Mouse (Mus musculus) heart, postnatal 0 days (tissue): ENCODE measurements around the gene Vmn2r116. TPM values are rescaled to one million over a fixed set of nuclear protein-coding genes. Genes with fewer than 3 reads are reported as not detected.
"Not testable (repeated sequence)": the region's sequence is repeated elsewhere in the genome, so short reads cannot be mapped to it uniquely, and the experiment has no call there.

ENCODE experiments used
- ATAC-seq: fragments of 200-750 bp; cut with Nextera tagmentation; 2 replicates; pipeline ENCODE4 v1.8.0; 2017; ENCODE audit warnings: low read depth, moderate number of reproducible peaks, moderate library complexity; ENCODE audit not compliant: insufficient read depth
- DNase-seq: peaks from one replicate; pipeline ENCODE4 v3.0.0-alpha.2; 2016; ENCODE audit warnings: low spot score
- H3K27ac ChIP-seq: fragments of 300-500 bp; sonication (generic); 2 replicates; pipeline ENCODE4 v1.5.1; 2014; ENCODE audit warnings: low read depth, mild to moderate bottlenecking
- H3K27me3 ChIP-seq: fragments of 300-500 bp; sonication (generic); 2 replicates; pipeline ENCODE4 v1.6.1; 2014; ENCODE audit warnings: low read length, mixed read lengths; ENCODE audit not compliant: control insufficient read depth, insufficient read depth
- H3K36me3 ChIP-seq: fragments of 300-500 bp; sonication (generic); replicated peaks from 2 replicates; pipeline ENCODE4 v1.6.1; 2014; ENCODE audit warnings: low read length, mixed read lengths; ENCODE audit not compliant: control insufficient read depth, insufficient read depth
- H3K4me1 ChIP-seq: fragments of 300-500 bp; sonication (generic); 2 replicates; pipeline ENCODE4 v1.6.1; 2014; ENCODE audit warnings: antibody characterized with exemption; ENCODE audit not compliant: control insufficient read depth, insufficient read depth
- H3K4me2 ChIP-seq: fragments of 300-500 bp; sonication (generic); 2 replicates; pipeline ENCODE4 v1.6.1; 2014; ENCODE audit warnings: low read depth, mild to moderate bottlenecking, low read length, moderate library complexity
- H3K4me3 ChIP-seq: fragments of 300-500 bp; sonication (generic); 2 replicates; pipeline ENCODE4 v1.5.1; 2014; ENCODE audit warnings: low read depth, low read length
- H3K9ac ChIP-seq: fragments of 300-500 bp; sonication (generic); replicated peaks from 2 replicates; pipeline ENCODE4 v1.6.1; 2014; ENCODE audit warnings: low read depth, low read length, mixed read lengths
- H3K9me3 ChIP-seq: fragments of 300-500 bp; sonication (generic); replicated peaks from 2 replicates; pipeline ENCODE4 v1.6.1; 2016; ENCODE audit warnings: low read length; ENCODE audit not compliant: control insufficient read depth
- CTCF ChIP-seq: IDR thresholded peaks from 2 replicates; pipeline ENCODE4 v1.5.1; 2016; ENCODE audit warnings: antibody characterized with exemption, control low read depth, low read depth
- EP300 ChIP-seq: IDR thresholded peaks from 2 replicates; pipeline ENCODE4 v1.6.1; 2016; ENCODE audit warnings: antibody characterized with exemption, low read depth
- WGBS: fragments of 180-500 bp; shearing (Covaris S2); extraction: QIAGEN DNeasy Blood & Tissue Kit; methylation state at CpG from one replicate; pipeline ENCODE4 v1.1.7; 2014; 5-methylcytosine and 5-hydroxymethylcytosine counted together
- polyA plus RNA-seq: library from polyadenylated mRNA; unstranded; fragments of >200 nt; fragmentation: Nextera tagmentation; extraction: Ambion mirVana; gene quantifications from 2 replicates; pipeline ENCODE4 v1.2.1, GENCODE M21; 2015
- total RNA-seq: library from RNA; depleted of rRNA; stranded (reverse); fragments of >200 nt; gene quantifications from 2 replicates; pipeline ENCODE4 v1.2.3, GENCODE M21; 2014; ENCODE audit warnings: low replicate concordance; rRNA removed

Vmn2r116 gene
- not detected in 2 replicates for total RNA-seq
- polyA plus RNA-seq = not detected in 2 replicates

GRCm38 (mm10) chr17:23384304-23384703 lies at the start of gene Vmn2r116:
Gene Vmn2r116, plus strand, starts transcription at chr17:23384604.
- not testable (repeated sequence) for H3K4me1 ChIP-seq, H3K4me2 ChIP-seq, H3K4me3 ChIP-seq, H3K9ac ChIP-seq, H3K27ac ChIP-seq, H3K27me3 ChIP-seq, DNase-seq, ATAC-seq, H3K9me3 ChIP-seq, H3K36me3 ChIP-seq

- H3K27ac ChIP-seq, H3K9ac ChIP-seq, H3K27me3 ChIP-seq, H3K36me3 ChIP-seq, ATAC-seq, H3K4me1 ChIP-seq, H3K4me2 ChIP-seq, H3K4me3 ChIP-seq, DNase-seq, H3K9me3 ChIP-seq: not testable (repeated sequence)
- WGBS = 39% methylated on average over 2 of the region's 2 CpGs
Observed at GRCm38 (mm10) chr17:23343441-23343840, 41.0 kb upstream of the Vmn2r116 start, which contains the start of gene Vmn2r115. Gene Vmn2r115, plus strand, starts transcription at chr17:23343741.

- Histone ChIP-seq H3K9me3 (no peaks in the 10 kb centered on the region), H3K4me3 (no peak overlapping the region), H3K27me3 (no peaks in the 10 kb centered on the region), H3K36me3 (no peaks in the 10 kb centered on the region), H3K4me2 (no peak overlapping the region), H3K27ac (no peak overlapping the region), H3K9ac (no peak overlapping the region), H3K4me1 (no peaks in the 10 kb centered on the region)
- ATAC-seq = no peak
- 21% methylated on average over 1 of the region's 1 CpGs for WGBS
- DNase-seq = no peak
- TF ChIP-seq CTCF (no peak), EP300 (no peak)
Observed at GRCm38 (mm10) chr17:23351644-23352043, 32.8 kb upstream of the Vmn2r116 start.

- no peak for TF ChIP-seq CTCF
- TF ChIP-seq EP300 = no peak
Observed at GRCm38 (mm10) chr17:23433150-23433679, 48.8 kb downstream of the Vmn2r116 start.

More at GRCm38 (mm10) chr17:23433150-23433679, 48.8 kb downstream of the Vmn2r116 start:
- no peak overlapping the region for H3K4me3 ChIP-seq
- no peaks in the 10 kb centered on the region for H3K36me3 ChIP-seq
- 79% methylated on average over 6 of the region's 6 CpGs for WGBS
- ATAC-seq = no peak
- H3K9ac ChIP-seq = no peak overlapping the region
- DNase-seq = no peak
- H3K4me1 ChIP-seq = no peaks in the 10 kb centered on the region
- H3K27ac ChIP-seq = no peak overlapping the region
- no peaks in the 10 kb centered on the region for H3K27me3 ChIP-seq
- H3K9me3 ChIP-seq = peaks cover 7% of the 10 kb centered on the region
- no peak overlapping the region for H3K4me2 ChIP-seq

Other genes starting within 250 kb of the Vmn2r116 start
- 3.4 and 4.8 TPM in 2 replicates for gene Zfp40, start 191.4 kb upstream of the Vmn2r116 start, total RNA-seq
- gene Zfp40, start 191.4 kb upstream of the Vmn2r116 start, polyA plus RNA-seq = 6.1 and 7.1 TPM in 2 replicates
- not detected in 2 replicates for gene Vmn2r114, start 72.1 kb upstream of the Vmn2r116 start, total RNA-seq
- gene Vmn2r114, start 72.1 kb upstream of the Vmn2r116 start, polyA plus RNA-seq = not detected in 2 replicates
- gene Vmn2r115, start 40.9 kb upstream of the Vmn2r116 start, total RNA-seq = not detected in 2 replicates
- not detected in 2 replicates for gene Vmn2r115, start 40.9 kb upstream of the Vmn2r116 start, polyA plus RNA-seq
- gene Vmn2r117, start 95.1 kb downstream of the Vmn2r116 start, total RNA-seq = not detected in 2 replicates
- not detected in 2 replicates for gene Vmn2r117, start 95.1 kb downstream of the Vmn2r116 start, polyA plus RNA-seq
- 12.6 and 21.4 TPM in 2 replicates for gene Zfp213, start 179.6 kb downstream of the Vmn2r116 start, total RNA-seq
- 9.6 and 9.8 TPM in 2 replicates for gene Zfp213, start 179.6 kb downstream of the Vmn2r116 start, polyA plus RNA-seq
- 17.9 and 18.5 TPM in 2 replicates for gene Zfp13, start 214.9 kb downstream of the Vmn2r116 start, total RNA-seq
- gene Zfp13, start 214.9 kb downstream of the Vmn2r116 start, polyA plus RNA-seq = 5.3 and 6.4 TPM in 2 replicates
- gene Zscan10, start 216.3 kb downstream of the Vmn2r116 start, total RNA-seq = not detected in 2 replicates
- gene Zscan10, start 216.3 kb downstream of the Vmn2r116 start, polyA plus RNA-seq = not detected in 2 replicates